Mouse (Mus musculus) T-helper 17 cell (primary cell): ENCODE data around the gene Sfrp2.

Experiments
- in situ Hi-C, 2 experiments: fragments of 300-600 bp; cut with MboI, MseI; formaldehyde crosslinking; loops; 1 replicate in 1 of 2; 2 replicates in 1 of 2; pipeline ENCODE4 v1.15.1; 2025; ENCODE audit warnings: high pct_unique_total_duplicates in 2 of 2

Sfrp2 gene

DNA sequence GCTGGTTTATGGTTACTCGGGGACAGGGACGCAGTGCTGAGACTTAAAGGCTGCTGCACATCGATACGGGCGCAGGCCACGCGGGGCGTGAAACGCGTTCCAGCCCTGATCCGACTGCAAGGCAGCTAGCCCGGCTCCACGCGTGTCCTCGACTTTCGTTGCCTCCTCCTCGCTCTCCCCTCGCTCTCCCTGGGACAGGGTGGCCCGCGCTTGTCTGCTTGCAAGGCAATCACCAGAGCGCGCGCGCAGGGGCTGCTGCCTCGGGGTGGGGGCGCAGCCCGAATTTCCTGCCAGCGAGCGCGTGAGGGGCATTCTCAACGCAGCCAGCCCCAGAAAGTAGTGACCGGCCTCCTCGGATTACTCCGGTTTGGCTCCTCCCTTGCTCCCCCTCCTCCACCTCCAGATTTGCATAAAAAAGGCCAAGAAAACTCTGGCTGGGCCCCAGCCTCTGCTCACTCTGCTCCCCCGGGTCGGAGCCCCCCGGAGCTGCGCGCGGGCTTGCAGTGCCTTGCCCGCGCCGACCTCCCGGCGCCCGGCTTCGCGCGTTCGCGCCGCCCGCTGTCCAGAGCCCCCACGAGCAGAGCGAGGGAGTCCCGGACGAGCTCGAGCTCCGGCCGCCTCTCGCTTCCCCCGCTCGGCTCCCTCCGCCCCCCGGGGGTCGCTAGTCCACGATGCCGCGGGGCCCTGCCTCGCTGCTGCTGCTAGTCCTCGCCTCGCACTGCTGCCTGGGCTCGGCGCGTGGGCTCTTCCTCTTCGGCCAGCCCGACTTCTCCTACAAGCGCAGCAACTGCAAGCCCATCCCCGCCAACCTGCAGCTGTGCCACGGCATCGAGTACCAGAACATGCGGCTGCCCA is at the start of gene Sfrp2:
TSS of gene Sfrp2 (plus strand) at position 451 of the 855 bp plus-strand sequence.
- in situ Hi-C loops = no loop called here

DNA sequence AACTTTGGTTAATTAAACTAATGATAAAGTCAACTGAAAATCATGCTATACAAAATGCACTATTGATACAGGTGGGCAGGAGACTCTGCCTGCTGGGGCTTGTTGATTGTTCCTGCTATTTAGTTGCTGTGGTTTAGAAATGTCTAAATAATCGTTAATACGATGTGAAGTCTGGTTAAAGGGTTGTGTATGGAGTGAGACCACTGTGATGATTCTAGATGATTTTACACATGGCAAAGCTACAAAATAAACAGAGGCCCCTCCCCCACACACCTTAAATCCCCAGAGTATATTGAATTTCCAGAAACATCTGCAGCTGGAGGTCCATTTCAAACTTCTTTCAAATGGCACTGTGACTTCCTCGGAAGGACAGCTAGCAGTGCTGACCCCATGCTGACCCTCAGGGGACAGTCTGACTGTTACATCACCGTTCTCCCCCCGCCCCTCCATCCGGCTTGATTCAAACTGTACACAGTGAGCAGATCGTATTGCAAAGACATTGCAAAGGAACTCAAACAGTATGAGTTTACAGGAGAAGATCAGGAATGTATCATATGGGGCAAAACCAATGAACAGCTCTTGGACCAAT is 48.4 kb upstream of the Sfrp2 start:
- in situ Hi-C loops = loop anchor here in 1 of 2 experiments (5.0 kb wide), 1 partner anchor 45 kb away; no protein-coding TSS in a partner anchor

DNA sequence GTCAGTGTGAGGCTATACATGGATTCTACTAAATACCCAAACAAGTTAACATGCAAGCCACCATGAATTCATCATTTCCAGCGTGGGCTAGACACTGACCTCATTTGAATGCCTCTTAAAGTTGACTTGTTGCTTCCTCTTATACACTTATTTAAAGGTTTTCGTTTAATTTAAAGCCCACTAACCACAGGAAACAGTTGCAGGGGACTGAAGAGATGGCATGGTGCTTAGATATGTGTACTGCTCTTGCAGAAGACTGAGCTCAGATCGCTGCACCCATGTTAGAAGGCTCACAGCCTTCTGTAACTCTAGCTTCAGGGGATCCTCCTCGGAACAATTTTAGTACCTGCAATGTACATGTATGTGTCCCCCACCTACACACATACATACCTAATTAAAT is 47.5 kb upstream of the Sfrp2 start:
- in situ Hi-C loops = loop anchor here in 1 of 2 experiments (5.0 kb wide), 1 partner anchor 44 kb away; no protein-coding TSS in a partner anchor

DNA sequence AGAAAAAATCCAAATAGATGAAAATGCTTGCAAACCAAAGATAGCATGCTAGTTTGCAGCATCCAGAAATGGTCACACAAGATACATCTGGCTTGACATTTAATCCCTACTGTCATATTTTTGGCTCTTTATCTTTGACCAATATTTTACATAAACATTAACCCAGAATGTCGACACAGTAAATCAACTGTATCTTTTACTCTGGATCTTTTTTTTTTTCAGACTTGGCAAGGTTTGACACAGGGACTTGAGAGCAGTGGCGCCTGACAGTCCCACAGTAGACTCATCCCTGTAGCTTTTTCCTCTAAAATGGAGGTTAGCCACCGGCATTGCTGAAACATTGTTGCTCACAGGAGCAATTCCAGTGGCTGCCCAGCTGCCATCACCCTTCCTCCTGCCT is 37.9 kb upstream of the Sfrp2 start:
- in situ Hi-C loops = no loop called here

DNA sequence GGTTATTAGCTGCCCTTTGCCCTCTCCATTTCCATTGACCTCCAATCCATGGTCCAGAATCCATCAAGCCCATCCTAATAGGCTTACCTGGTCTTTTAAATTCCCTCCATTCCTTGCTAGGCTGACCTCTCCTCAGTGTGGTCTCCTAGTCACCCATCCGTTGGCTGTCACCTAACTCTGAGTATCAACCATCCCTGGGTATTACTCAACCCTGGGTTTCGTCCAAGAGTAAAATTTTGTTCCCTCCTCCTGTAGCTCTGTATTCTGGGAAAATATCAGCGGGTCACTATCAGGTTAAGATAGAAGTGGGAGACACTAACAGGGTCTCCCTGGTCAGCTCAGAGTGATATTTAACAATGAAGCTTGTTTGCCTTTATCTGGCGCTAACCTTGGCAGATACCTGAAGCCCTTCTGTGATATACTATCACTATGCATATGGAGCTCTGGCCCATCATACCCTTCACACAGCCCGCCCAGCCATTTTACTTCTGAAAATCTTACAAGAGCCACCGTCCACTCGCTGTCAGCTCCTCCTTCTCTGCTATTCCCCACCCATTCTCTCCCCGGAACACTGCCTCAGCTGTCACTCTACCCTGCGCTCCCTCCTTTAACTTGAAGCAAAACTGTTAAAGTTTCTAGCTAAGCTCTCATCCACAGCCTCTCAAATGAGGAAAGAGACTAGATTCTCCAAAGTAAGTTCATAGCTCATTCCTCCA is 37.3 kb upstream of the Sfrp2 start:
- in situ Hi-C loops = no loop called here

DNA sequence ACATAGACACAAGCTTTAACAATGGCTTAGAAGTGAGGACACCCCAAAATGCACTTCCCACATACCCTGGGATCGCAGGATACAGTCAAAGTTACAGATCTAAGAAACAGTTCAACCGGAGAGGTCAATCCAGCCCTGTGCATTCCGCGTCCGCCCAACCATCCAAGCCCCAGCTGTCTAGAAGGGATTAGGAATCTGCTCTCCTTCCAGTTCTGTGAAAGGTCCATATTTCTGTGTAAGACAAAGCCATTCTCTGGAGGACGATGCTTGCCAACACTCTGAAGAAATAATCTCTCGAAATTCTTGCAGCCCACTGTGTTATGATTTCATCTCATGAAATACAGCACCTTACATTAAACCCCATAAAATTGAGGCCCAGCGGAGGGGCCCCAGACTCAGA is 32.1 kb upstream of the Sfrp2 start:
- in situ Hi-C loops = no loop called here

DNA sequence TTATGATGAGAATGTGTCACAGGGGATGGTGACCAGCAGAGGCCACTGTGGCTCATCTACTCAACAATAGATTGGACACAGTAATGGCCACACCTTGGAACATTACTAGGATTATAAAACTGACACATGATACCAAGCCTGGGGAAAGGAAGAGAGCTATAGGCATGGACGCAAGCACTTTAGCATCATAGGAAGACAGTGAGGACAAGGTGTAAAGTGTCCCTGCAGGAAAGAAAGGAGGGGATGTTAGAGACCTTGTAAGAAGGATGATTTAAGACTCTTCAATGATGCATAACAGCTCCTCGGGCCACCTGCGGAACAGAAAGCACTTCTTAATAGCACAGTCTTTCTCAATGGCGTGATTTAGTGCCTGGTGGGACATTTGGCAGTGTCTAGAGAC is 29.1 kb upstream of the Sfrp2 start:
- in situ Hi-C loops = no loop called here

DNA sequence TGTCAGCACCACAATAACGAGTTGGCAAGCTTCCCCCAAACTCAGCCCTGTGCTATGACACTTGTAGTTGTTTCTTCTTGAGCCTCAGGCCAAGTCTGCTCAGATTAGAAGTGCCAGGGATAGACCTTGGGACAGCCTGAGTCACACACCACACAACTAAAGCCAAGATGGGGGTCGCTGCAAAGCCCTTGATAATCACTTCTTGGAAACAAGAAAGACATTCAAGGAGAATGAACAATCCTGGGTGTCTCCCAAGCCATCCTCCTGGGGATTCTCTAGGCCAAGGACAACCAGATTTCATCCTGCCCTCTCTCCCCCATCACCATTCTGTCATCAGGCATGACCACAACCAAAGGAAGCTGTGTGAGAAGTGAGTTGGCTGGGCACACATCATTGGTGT is 25.9 kb upstream of the Sfrp2 start:
- in situ Hi-C loops = no loop called here

DNA sequence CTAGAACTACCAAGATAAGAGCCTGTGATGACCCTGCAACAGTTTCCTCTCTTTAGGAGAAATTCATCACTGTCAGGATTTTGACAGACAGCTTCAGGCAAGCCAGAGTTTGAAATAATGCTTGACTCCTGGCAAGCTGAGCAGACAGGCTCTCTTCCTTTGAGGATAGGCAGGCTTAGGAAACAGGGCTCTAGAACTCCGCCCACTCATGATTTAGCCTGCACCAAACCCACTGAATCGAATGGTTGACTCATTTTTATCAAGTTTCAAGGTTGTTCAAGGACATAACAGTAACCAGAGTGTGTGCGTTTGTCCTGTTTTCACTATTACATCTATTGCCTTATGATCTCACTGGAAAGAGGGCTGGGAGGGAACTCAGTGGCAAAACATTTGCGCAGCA is 18.8 kb upstream of the Sfrp2 start:
- in situ Hi-C loops = no loop called here

DNA sequence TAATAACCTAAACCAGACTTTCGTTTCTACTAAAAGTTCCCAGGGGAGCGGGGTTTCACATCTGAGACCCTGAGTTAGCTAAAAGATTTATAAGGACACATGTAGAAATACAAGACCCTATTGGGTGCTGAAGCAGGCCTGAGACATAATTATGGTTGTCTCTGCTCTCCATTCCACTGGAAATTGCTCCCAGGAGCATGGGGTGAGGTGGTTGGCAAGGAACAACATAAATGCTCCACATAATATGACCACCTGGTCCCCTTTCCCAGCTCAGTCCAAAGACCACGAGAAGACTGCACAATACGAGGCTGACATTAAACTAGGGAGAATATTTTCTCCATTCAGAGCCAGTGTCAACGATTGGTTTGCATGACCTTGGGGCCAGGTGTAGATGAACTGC is 18.2 kb upstream of the Sfrp2 start:
- in situ Hi-C loops = no loop called here

DNA sequence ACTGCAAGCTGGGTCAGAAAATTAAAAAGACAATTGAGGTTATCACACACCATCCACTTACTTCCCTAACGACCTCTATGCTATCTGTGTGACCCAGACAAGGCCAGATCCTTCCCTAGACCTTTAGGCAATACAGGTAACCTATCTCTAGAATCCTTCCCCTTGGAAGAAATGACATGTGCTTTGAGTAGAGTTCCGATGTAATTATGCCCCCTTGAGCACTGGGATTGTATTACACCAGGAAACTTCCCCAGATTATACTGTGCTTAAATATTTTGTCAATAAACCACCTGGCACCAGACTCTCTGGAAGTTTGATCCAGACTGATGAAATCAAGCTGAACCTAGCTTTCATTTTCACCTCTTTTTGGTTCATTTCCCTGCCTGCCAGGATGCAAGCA is 14.5 kb upstream of the Sfrp2 start:
- in situ Hi-C loops = no loop called here

DNA sequence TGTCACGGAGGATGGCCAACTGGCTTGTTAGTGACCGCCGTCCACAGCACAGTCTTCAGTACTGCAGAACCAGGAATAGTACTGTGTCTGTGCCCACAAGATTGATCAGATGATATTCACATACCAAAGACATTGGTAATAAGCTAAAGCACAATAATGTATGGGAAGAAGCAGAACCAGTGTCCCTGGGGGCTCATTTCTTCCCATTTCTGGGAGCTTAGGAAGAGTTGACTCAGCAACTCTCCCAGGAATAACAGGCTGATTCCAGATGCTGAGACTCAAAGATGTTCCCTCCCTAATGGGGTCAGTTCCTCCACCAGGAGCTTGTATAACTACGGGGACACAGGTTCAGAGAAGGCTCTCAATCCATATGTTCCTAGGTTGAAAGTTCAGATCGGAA is 13.9 kb upstream of the Sfrp2 start:
- in situ Hi-C loops = no loop called here

DNA sequence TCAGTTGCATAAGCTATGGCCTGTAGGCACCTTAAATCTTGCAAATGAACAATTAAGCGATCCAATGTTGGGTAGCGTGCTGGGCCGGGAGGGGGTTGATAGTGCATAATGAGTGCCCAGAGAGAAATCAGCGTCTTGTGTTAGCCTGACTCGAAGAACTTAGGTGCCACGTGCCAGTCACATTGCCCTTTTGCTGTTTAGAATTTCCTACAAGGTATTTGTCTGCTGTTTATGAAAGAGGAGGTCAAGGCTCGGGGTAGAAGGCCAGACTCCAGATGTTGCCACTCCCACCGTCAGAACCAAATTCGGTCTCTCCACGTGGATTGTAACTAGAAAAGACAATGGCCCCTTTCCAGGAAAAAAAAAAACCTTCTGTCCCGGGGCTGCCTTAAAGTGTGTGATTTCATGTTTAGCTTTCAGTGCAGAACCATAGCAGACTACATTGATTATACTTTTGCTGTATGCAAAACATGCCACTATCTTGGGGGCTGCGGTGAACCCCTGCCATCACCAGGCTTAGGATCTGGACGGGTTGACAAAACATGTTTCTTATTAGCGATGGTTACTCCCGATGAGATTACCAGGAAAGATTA is 11.0 kb upstream of the Sfrp2 start:
- in situ Hi-C loops = no loop called here

DNA sequence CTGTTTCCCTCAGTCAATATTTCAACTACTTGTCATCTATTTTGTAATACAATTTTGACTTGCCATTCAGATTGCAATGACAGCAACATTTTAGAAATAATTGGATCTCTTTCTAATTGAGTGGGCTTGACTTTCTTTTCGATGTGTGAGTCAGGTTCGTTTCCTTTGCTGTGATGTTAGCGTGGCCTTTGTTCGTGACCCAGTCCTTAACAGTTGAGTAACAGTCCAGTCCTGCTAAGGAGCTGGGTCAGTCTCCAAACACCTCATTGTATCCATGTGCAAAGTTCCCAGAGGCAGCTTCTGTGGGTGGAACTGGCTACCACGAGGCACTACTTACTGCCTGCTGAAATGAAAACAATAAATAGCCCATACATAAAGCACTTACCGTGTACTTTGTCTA is 10.5 kb upstream of the Sfrp2 start:
- in situ Hi-C loops = no loop called here

DNA sequence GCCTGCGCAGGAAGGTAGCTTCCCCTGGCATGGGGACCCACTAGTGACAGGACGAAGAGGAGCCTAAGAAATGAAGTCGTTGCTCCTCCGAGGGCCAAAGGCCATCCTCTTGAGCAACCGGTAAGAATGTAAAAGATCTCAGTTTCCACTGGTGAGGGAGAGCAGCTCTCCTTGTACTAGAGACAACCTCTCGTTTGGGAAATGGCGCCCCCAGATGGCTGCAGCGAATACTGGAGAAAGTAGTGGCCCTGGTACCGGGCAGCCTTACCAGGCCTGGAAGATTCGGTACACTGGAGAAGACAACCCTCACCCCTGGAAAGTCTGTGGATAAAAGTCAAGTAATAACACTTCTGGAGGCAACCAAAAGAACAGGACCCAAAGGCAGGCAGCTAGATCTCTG is 3.8 kb upstream of the Sfrp2 start:
- in situ Hi-C loops = loop anchor here in 1 of 2 experiments (5.0 kb wide), 1 partner anchor 45 kb away; no protein-coding TSS in a partner anchor

DNA sequence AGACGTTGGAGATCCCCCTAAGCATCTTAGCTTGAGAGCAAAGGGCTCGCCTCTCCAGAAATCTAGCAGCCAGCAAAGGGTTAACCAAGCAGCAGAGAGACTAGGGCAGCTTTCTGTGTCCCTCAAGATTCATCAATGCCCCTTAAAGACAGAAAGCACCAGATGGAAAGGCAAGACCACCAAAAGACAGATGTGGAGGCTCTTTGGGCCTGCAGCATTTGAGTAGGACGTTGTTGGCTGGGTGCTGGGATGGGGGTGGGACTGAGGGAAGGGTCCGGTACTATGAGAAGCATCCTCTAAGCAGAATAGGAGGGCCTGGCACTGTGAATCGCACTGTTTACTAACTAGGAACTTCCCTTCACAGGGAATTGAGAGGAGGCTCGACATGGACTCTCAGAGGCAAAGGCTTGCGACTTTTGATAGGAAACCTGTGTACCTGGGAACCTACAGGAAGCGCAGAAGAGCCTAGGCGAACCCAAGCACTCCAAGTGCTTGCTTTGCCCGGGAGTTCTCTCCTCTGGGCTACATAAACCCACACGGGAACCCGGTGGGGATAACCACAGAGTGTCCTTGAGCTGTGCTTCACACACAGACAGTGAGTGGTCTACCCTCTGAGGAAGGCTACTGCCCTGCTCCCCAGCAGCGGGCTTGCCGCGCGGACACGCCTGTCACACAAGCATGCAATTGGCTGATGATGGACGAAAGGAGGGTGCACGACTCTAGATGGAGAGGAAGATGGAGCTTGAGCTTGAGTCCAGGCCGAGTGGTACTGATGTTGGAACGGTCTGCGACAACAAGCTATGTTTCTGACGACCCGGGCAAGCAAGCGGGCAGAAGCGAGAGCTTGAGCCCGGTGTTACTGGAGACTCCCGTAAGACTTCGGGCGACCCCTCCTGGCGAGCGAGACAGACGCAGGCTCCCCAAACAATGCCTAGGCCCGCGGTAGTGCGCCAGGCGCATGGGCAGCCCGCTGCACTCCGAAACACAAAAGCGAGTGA is 2.3 kb upstream of the Sfrp2 start:
- in situ Hi-C loops = loop anchor here in 1 of 2 experiments (5.0 kb wide), 1 partner anchor 47 kb away; no protein-coding TSS in a partner anchor

DNA sequence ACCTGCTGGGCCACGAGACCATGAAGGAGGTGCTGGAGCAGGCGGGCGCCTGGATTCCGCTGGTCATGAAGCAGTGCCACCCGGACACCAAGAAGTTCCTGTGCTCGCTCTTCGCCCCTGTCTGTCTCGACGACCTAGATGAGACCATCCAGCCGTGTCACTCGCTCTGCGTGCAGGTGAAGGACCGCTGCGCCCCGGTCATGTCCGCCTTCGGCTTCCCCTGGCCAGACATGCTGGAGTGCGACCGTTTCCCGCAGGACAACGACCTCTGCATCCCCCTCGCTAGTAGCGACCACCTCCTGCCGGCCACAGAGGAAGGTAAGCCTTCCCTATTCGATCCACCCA is 577 bp downstream of the Sfrp2 start:
- in situ Hi-C loops = no loop called here

DNA sequence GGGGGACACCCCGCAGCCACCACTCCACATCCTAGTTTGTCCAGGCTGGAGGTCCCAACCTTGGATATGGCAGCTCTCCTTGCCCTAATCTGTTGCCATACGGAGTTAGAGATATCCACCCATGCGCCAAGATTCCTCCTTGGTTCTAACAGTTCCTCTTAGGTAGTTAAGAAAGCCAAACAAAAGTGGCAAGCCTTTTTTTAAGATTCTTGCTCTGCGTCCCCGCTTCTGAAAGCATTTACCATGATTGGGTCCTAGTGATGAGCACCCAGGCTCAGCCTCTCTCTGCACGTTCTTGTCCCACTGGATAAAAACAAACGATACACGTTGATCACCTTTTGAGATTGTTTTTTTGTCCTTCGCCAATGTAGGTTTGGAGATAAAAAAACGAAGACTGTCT is 1.0 kb downstream of the Sfrp2 start:
- in situ Hi-C loops = no loop called here

DNA sequence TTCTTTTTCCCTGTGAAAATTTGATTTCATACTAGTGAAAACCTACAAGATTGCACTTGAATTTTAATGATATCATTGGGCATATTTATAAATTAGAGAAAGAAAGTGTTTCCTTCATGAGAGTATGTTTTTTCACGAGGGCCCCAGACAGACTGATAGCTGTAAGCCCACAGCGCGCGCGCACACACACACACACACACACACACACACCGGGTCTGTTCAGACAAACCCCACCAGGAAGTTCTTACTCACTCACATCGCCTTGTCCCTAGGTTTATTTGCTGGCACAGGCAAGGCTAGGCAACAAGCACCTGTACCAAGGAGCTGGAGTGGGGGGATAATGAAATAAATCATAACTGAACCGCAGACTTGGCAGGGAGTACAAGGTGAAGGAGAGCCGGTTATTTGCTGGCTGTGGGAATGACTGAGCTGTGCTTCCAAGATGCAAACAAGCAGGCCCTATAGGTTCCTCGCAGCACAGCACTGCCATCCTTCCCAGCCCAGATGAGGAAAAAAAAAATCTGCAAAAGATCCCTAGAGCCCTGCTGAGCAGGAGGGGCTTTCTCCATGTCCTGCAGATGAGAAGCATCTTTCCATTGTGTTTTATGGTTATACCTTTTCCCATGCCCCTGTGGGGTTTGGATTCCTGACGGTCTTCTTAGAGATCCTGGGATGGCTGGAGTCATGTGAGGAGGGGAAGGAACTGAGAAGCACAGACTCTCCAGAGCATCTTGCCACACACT is 2.3 kb downstream of the Sfrp2 start:
- in situ Hi-C loops = no loop called here

DNA sequence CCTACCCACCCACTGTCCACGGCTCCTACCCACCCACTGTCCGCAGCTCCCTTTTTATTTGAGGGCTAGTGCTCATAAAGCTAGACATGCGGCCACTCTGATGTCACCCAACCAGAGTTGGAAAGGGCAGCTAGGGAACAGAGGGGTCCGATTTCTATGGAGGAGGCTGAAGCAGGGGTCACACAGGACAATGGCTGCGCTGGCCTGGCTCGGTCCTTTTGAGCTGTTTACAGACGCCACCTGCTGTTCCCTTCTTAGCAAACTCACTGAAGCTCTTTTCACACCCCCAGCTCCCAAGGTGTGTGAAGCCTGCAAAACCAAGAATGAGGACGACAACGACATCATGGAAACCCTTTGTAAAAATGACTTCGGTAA is 2.9 kb downstream of the Sfrp2 start:
- in situ Hi-C loops = no loop called here
